Mouse (Mus musculus) C2C12 (cell line): ENCODE data around the gene Cxcr2.

Experiments used
- CTCF ChIP-seq: IDR thresholded peaks from one replicate; pipeline ENCODE4 v1.5.1; 2011; ENCODE audit not compliant: control insufficient read depth, insufficient read depth, insufficient read length
- MAX ChIP-seq: IDR thresholded peaks from one replicate; pipeline ENCODE4 v1.6.1; 2011; ENCODE audit warnings: mild to moderate bottlenecking, control low read depth
- MYOD1 ChIP-seq: IDR thresholded peaks from one replicate; pipeline ENCODE4 v1.6.1; 2011; ENCODE audit warnings: low read depth; ENCODE audit not compliant: control insufficient read depth, insufficient read length
- MYOG ChIP-seq: IDR thresholded peaks from one replicate; pipeline ENCODE4 v1.6.1; 2011; ENCODE audit not compliant: control insufficient read depth, insufficient read length; ENCODE audit errors: extremely low read depth
- USF1 ChIP-seq: IDR thresholded peaks from one replicate; pipeline ENCODE4 v1.6.1; 2011; ENCODE audit warnings: low read depth, mild to moderate bottlenecking, control low read depth, moderate library complexity

DNA sequence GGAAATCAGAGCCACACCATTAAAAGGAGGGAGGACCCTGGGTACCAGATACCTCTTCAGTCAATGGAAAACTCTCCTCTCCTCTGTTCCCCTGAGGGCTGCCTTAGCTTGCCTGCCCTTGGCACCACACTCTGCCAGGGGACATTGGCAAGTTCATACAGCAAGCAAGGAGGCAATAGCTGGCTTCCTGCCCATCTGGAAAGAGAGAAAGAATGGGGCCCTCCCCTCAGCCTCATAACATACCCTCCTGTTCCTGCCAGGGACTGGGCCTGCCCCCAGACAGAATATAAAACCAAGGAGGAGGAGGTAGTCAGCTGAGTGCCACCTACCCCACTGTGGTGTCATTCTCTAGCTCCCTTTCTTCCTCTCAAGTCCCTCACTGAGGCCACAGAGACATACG lies 34.7 kb upstream of the Cxcr2 start:
- TF ChIP-seq CTCF (no peak), MAX (no peak), USF1 (no peak), MYOD1 (no peak), MYOG (no peak)
